Mouse (Mus musculus) hindbrain, embryonic 10.5 days (tissue): ENCODE data around the gene Kdm5b. TPM values are rescaled to one million over a fixed set of nuclear protein-coding genes. Genes with fewer than 3 reads are reported as not detected.
A peak's percentile ranks its signal among the peaks of the same experiment; 100 is the strongest.

Experiments
- DNase-seq: peaks from one replicate; pipeline ENCODE4 v3.0.0-alpha.2; 2017; ENCODE audit warnings: low spot score
- H3K27ac ChIP-seq: fragments of 300-500 bp; sonication (generic); 2 replicates; pipeline ENCODE4 v1.5.1; 2016; ENCODE audit warnings: mild to moderate bottlenecking, moderate library complexity
- H3K27me3 ChIP-seq: fragments of 300-500 bp; sonication (generic); 2 replicates; pipeline ENCODE4 v1.6.1; 2016; ENCODE audit warnings: mild to moderate bottlenecking; ENCODE audit not compliant: poor library complexity, insufficient read depth, severe bottlenecking
- H3K36me3 ChIP-seq: fragments of 300-500 bp; sonication (generic); 2 replicates; pipeline ENCODE4 v1.6.1; 2016; ENCODE audit warnings: mild to moderate bottlenecking, moderate library complexity
- H3K4me1 ChIP-seq: fragments of 300-500 bp; sonication (generic); replicated peaks from 2 replicates; pipeline ENCODE4 v1.6.1; 2016; ENCODE audit warnings: mild to moderate bottlenecking
- H3K4me3 ChIP-seq: fragments of 300-500 bp; sonication (generic); 2 replicates; pipeline ENCODE4 v1.5.1; 2016; ENCODE audit warnings: mild to moderate bottlenecking, moderate library complexity
- H3K9me3 ChIP-seq: fragments of 300-500 bp; sonication (generic); 2 replicates; pipeline ENCODE4 v1.6.1; 2016; ENCODE audit warnings: mild to moderate bottlenecking, moderate library complexity
- WGBS: fragments of 180-500 bp; shearing (Covaris S2); methylation state at CpG from one replicate; pipeline ENCODE4 v1.1.7; 2016; 5-methylcytosine and 5-hydroxymethylcytosine counted together
- polyA plus RNA-seq: library from polyadenylated mRNA; unstranded; fragments of >200 nt; fragmentation: Nextera tagmentation; extraction: Ambion mirVana; gene quantifications from 2 replicates; pipeline ENCODE4 v1.2.1, GENCODE M21; 2016

The Kdm5b gene
- polyA plus RNA-seq, 1 experiment from 2014 or later = 71.6 TPM

GRCm38 (mm10) chr1:134609172-134609571 lies 49.2 kb downstream of the Kdm5b start:
- no peak overlapping the region for H3K4me3 ChIP-seq
- H3K9me3 ChIP-seq = no peaks in the 10 kb centered on the region
- no peaks in the 10 kb centered on the region for H3K4me1 ChIP-seq
- DNase-seq = no peak
- 84% methylated on average over 4 of the region's 4 CpGs for WGBS
- no peaks in the 10 kb centered on the region for H3K27me3 ChIP-seq
- no peak overlapping the region for H3K27ac ChIP-seq
- H3K36me3 ChIP-seq = peaks cover 100% of the 10 kb centered on the region

DNA sequence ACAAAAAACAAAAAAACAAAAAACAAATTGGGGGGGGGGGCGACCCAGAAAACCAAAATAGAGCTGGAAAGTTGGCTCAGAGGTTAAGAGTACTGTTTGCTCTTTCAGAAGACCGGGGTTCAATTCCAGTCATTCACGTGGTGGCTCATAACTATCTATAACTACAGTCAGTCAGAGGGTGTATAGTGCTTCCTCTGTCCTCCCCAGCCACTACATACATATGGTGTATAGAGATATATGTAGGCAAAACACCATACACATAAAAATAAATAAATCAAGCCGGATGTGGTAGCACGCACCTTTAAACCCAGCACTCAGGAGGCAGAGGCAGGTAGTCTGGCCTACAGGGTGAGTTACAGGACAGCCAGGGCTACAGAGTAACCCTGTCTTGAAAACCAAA lies 54.6 kb downstream of the Kdm5b start:
- no peaks in the 10 kb centered on the region for H3K9me3 ChIP-seq
- H3K27me3 ChIP-seq = no peaks in the 10 kb centered on the region
- no peak overlapping the region for H3K4me3 ChIP-seq
- peaks cover 100% of the 10 kb centered on the region for H3K36me3 ChIP-seq
- no peaks in the 10 kb centered on the region for H3K4me1 ChIP-seq
- H3K27ac ChIP-seq = no peak overlapping the region
- WGBS = 94% methylated on average over 5 of the region's 5 CpGs
- no peak for DNase-seq

DNA sequence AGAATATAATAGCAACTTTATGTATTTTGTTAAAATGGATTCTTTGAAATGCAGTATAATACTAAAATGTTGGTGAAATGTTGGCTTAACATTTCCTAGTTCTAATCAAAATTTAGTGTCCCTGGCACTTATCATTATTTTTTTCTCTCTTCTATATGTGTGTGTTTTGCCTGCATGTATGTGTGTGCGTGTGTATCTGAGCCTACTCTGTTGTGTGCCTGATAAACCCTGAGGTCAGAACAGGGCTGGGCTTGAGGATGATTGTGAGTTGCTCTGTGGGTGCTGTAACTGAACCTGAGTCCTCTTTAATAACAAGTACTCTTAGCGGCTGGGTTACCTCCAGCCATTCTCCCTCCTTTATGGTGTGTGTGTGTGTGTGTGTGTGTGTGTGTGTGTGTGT lies 55.0 kb downstream of the Kdm5b start:
- DNase-seq = no peak
- H3K27me3 ChIP-seq = no peaks in the 10 kb centered on the region
- H3K27ac ChIP-seq = no peak overlapping the region
- WGBS = 98% methylated on average over 2 of the region's 2 CpGs
- peaks cover 100% of the 10 kb centered on the region for H3K36me3 ChIP-seq
- no peak overlapping the region for H3K4me3 ChIP-seq
- no peaks in the 10 kb centered on the region for H3K9me3 ChIP-seq
- H3K4me1 ChIP-seq = no peaks in the 10 kb centered on the region

GRCm38 (mm10) chr1:134617656-134618055 lies 57.7 kb downstream of the Kdm5b start:
- DNase-seq = no peak
- Histone ChIP-seq H3K9me3 (no peaks in the 10 kb centered on the region), H3K36me3 (peaks cover 100% of the 10 kb centered on the region), H3K27me3 (no peaks in the 10 kb centered on the region), H3K27ac (no peak overlapping the region), H3K4me3 (no peak overlapping the region), H3K4me1 (no peaks in the 10 kb centered on the region)
- 88% methylated on average over 9 of the region's 9 CpGs for WGBS

- WGBS = 90% methylated on average over 4 of the region's 4 CpGs
- Histone ChIP-seq H3K27me3 (no peaks in the 10 kb centered on the region), H3K4me3 (no peak overlapping the region), H3K4me1 (no peaks in the 10 kb centered on the region), H3K27ac (no peak overlapping the region), H3K9me3 (no peaks in the 10 kb centered on the region), H3K36me3 (peaks cover 100% of the 10 kb centered on the region)
- DNase-seq = no peak
Measured at GRCm38 (mm10) chr1:134625325-134625724, 65.4 kb downstream of the Kdm5b start.

GRCm38 (mm10) chr1:134629455-134629854 lies 69.5 kb downstream of the Kdm5b start:
- Histone ChIP-seq H3K27ac (no peak overlapping the region), H3K36me3 (peaks cover 100% of the 10 kb centered on the region), H3K27me3 (no peaks in the 10 kb centered on the region), H3K4me1 (no peaks in the 10 kb centered on the region), H3K9me3 (no peaks in the 10 kb centered on the region), H3K4me3 (no peak overlapping the region)
- 95% methylated on average over 10 of the region's 10 CpGs for WGBS
- DNase-seq = no peak

- no peak for DNase-seq
- H3K27ac ChIP-seq = no peak overlapping the region
- H3K36me3 ChIP-seq = peaks cover 61% of the 10 kb centered on the region
- WGBS = 89% methylated on average over 7 of the region's 7 CpGs
- H3K4me1 ChIP-seq = peaks cover 4% of the 10 kb centered on the region; the same call in 1 of the 2 replicates
- H3K4me3 ChIP-seq = no peak overlapping the region
- no peaks in the 10 kb centered on the region for H3K27me3 ChIP-seq
- H3K9me3 ChIP-seq = no peaks in the 10 kb centered on the region
Measured at GRCm38 (mm10) chr1:134634296-134634695, 74.3 kb downstream of the Kdm5b start.

DNA sequence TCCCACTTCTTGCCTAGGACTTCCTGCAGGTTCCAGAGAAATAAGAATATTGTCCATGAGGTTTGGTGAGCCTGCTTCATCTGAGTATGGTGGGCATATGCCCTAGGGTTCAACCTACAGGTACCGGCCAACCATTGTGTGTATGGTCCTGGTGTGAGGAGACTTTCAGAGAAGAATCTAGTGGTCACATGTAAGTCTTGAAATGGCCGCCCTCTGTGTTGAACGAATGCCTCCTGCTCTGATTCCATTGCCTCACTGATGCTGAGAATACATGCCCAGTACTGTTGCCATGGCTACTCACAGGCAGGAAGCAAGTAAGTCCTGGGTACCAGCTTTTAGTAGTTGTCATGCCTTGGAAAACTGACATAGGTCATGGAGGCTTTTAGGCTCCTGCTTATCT lies 76.3 kb downstream of the Kdm5b start:
- no peak for DNase-seq
- Histone ChIP-seq H3K27me3 (no peaks in the 10 kb centered on the region), H3K36me3 (peaks cover 42% of the 10 kb centered on the region), H3K4me1 (peaks cover 8% of the 10 kb centered on the region; the same call in 1 of the 2 replicates), H3K9me3 (no peaks in the 10 kb centered on the region), H3K27ac (no peak overlapping the region), H3K4me3 (no peak overlapping the region)
- WGBS = 67% methylated on average over 3 of the region's 3 CpGs

GRCm38 (mm10) chr1:134636684-134637083 lies 76.7 kb downstream of the Kdm5b start:
- Histone ChIP-seq H3K27me3 (no peaks in the 10 kb centered on the region), H3K4me1 (peaks cover 11% of the 10 kb centered on the region; the same call in 1 of the 2 replicates), H3K36me3 (peaks cover 37% of the 10 kb centered on the region), H3K27ac (no peak overlapping the region), H3K4me3 (no peak overlapping the region), H3K9me3 (no peaks in the 10 kb centered on the region)
- WGBS = 11% methylated on average over 3 of the region's 3 CpGs
- DNase-seq = peak; percentile 49

DNA sequence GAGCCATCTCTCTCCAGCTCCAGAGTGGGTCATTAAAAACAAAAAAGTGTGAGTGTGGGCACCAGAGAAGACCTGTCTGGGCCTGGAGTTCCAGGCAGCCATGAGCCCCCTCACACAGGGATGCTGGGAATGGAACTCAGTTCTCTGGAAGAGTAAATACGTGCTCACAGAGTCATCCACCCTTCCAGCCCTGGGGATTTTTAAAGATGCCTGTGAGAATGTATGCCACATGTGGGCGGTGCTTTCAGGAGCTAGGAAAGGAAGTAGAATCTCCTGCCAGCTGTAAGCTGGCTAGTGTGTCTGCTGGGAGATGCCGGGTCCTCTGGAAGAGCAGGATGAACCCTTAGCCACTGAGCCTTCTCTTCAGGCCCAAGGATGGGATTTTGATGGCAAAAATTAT lies 78.1 kb downstream of the Kdm5b start:
- DNase-seq = no peak
- Histone ChIP-seq H3K4me3 (no peak overlapping the region), H3K4me1 (peaks cover 20% of the 10 kb centered on the region; the same call in 1 of the 2 replicates), H3K27ac (no peak overlapping the region), H3K27me3 (peaks cover 6% of the 10 kb centered on the region; the same call in 1 of the 2 replicates), H3K36me3 (peaks cover 24% of the 10 kb centered on the region), H3K9me3 (no peaks in the 10 kb centered on the region)
- WGBS = 40% methylated on average over 3 of the region's 3 CpGs

DNA sequence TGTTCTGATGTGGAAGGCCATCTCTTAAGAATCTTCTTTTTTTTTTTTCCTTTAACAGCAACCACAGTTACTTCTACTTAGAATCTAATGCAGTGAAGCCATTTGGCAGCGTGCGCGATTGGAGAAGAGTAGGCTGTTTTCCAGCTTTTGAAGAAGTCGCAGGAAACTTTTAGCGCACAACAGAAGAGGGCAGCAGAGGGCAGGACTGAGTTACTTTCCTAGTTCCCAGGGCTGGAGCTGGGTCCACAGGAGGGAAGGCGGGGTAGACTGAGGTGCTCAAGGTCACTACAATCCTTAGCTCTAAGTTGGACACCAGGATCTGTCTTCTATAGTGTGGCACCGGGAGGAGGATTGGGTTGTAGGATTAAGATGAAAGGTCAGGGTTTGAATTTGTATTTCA lies 78.6 kb downstream of the Kdm5b start:
- peaks cover 20% of the 10 kb centered on the region; the same call in 1 of the 2 replicates for H3K4me1 ChIP-seq
- WGBS = 35% methylated on average over 7 of the region's 7 CpGs
- peaks cover 19% of the 10 kb centered on the region for H3K36me3 ChIP-seq
- H3K27ac ChIP-seq = no peak overlapping the region
- H3K27me3 ChIP-seq = peaks cover 10% of the 10 kb centered on the region
- no peaks in the 10 kb centered on the region for H3K9me3 ChIP-seq
- no peak for DNase-seq
- no peak overlapping the region for H3K4me3 ChIP-seq

DNA sequence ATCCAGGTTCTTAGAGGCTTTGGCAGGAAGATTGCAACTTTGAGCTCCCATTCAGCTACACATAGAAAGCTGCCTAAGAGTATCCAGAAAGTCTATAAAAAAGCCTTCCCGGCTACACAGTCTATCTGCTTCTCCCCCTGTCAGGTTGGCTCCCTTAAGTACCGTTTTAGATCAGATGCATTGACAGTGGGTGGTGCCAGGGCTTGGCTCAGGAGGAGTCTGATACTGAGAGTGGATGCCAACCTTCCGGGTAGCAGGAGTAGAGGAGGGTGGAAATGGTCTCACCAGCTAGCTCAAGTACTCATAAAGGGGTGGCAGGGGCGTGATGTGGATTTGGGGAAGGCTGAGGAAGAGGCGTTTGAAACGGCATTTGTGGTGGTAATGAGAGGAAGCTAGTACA lies 79.5 kb downstream of the Kdm5b start:
- Histone ChIP-seq H3K4me3 (no peak overlapping the region), H3K9me3 (no peaks in the 10 kb centered on the region), H3K36me3 (peaks cover 9% of the 10 kb centered on the region; the same call in 1 of the 2 replicates), H3K4me1 (peaks cover 20% of the 10 kb centered on the region; the same call in 1 of the 2 replicates), H3K27ac (no peak overlapping the region), H3K27me3 (peaks cover 20% of the 10 kb centered on the region)
- 86% methylated on average over 6 of the region's 6 CpGs for WGBS
- no peak for DNase-seq

- Histone ChIP-seq H3K4me1 (peaks cover 35% of the 10 kb centered on the region), H3K27me3 (peaks cover 40% of the 10 kb centered on the region), H3K9me3 (no peaks in the 10 kb centered on the region), H3K4me3 (no peak overlapping the region), H3K27ac (no peak overlapping the region), H3K36me3 (no peaks in the 10 kb centered on the region)
- WGBS = 24% methylated on average over 3 of the region's 3 CpGs
- DNase-seq = peak; percentile 44
Measured at GRCm38 (mm10) chr1:134641507-134641906, 81.5 kb downstream of the Kdm5b start.

DNA sequence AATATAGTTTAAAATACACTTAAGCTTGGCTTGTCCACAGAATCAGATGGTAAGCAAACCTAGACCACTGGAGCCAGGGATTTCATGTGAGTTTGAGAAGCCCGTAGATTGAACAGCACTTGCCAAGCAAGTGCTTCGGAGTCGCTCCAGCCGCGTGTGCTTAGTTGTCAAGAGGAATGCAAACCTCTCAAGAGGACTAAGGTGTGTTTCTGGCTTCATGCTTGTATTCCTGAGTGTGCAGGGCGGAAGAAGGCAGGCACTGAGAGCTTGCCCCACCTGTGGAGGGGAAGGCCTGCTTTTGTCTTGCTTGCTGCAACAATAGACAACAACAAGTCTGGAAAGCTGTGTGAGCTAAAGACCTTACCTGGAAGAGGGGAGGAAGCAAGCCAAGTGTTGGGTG lies 83.7 kb downstream of the Kdm5b start:
- no peak overlapping the region for H3K4me3 ChIP-seq
- H3K27me3 ChIP-seq = peaks cover 62% of the 10 kb centered on the region
- no peak for DNase-seq
- no peak overlapping the region for H3K27ac ChIP-seq
- H3K36me3 ChIP-seq = no peaks in the 10 kb centered on the region
- 75% methylated on average over 6 of the region's 6 CpGs for whole genome bisulfite sequencing
- H3K4me1 ChIP-seq = peaks cover 44% of the 10 kb centered on the region
- H3K9me3 ChIP-seq = no peaks in the 10 kb centered on the region
